Mouse (Mus musculus) cerebellum, adult 9-11 months (tissue): ENCODE measurements around the gene Syt6.
"Not testable (repeated sequence)": the region's sequence is repeated elsewhere in the genome, so short reads cannot be mapped to it uniquely, and the experiment has no call there.

ENCODE experiments used
- DNase-seq: peaks from one replicate; pipeline ENCODE4 v3.0.0; 2022

The Syt6 gene

GRCm38 (mm10) chr3:103601561-103601960 lies 26.5 kb downstream of the Syt6 start:
- DNase-seq: no peak

GRCm38 (mm10) chr3:103606045-103606597 lies 31.1 kb downstream of the Syt6 start:
- DNase-seq: peak; percentile 31

DNA sequence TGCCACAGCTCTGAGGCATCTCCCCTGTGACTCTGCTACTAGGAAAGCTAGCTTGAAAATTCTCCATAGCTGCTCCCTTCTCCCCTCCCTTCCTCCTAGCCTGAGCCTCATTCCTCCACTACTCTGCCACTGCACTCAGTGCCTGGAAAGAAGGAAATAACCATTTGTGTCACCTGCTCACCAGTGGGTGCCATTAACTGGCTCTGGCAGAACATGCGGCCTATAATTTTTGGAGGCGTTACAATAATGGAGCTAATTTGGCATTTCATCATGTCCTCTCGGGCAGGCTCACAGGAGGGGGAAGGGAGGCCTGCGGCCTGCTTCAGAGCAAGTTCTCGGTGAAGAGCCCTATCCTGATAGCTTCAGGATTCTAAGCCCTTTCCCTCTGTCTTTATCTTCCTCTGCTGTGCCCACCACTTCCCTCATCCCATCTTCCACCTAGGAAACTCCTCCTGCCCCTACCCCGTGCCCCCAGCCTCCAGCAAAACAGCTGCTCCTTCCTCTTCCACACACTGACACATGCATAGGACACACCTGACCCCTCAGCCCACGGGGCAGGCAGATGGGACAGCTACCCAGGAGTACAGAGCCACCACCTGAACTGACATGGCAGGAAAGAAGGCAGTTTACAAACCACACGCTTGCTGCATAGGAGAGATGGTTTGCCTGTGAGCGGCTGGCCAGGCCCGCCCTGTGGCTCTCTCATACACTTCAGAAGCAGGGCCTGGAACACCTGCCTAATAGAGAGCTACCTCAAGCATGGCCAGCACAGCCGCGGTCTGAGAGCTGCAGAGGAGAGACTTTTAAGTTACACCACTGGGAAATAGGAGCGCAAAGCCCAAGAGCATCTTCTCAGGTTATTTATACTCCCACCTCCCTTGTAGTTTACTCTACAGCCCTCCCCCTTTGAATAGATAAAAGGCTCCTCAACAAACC lies 31.9 kb downstream of the Syt6 start:
- peak; percentile 85 for DNase-seq

GRCm38 (mm10) chr3:103610231-103610630 lies 35.2 kb downstream of the Syt6 start:
- no peak for DNase-seq

DNA sequence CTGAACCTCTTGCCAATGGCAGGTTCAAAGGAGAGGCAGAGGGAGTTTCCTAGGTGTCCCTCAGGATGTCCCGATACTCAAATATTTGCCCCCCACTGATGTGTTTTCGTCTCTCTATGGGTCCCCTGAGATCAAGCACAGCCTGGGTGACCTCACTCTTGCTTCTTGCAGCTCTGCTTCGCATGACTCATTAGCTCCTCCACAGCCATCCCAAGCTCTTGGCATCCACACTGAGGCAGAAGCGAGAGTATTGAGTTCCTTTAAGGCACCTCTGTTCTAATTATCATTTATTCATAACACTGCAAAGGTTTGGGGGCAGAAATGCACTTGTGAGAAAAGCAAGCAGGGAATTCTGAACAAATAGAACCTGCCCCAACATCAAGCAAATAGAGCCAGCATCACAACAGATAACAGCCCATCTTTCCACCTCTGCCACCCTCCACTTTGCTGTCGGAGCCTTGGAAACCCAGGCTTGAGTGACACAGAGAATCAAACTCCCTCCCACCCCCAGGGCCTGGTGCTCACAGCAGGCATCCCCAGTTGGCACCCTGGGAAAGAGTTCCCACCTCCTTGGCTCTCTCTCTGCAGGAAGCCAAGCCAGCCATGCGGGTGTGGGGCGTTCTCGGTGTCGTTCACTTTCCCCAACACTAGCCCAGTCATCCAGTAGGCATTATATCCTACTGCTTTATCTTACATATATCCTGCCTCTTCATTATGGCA lies 37.8 kb downstream of the Syt6 start:
- DNase-seq: no peak

DNA sequence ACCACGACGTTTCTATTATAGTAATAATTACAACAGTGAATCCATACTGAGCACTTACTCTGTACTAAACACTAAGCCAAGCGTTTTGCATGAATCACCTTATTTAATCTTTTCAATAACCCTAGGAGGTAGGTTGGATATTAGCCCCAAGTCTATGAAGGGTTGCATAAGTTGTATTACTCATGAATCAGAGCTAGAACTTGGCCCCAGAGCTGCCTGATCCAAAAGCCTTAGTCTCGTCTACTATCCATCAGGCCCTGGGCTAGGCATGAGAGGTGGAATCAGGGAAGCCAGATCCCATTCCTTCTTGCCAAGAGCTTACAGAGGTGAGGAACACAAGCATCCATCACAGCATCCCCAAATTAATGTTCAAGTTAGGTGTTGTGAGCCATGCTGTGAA lies 40.6 kb downstream of the Syt6 start:
- no peak for DNase-seq

- DNase-seq: no peak
Measured at GRCm38 (mm10) chr3:103616981-103617380, 42.0 kb downstream of the Syt6 start.

DNA sequence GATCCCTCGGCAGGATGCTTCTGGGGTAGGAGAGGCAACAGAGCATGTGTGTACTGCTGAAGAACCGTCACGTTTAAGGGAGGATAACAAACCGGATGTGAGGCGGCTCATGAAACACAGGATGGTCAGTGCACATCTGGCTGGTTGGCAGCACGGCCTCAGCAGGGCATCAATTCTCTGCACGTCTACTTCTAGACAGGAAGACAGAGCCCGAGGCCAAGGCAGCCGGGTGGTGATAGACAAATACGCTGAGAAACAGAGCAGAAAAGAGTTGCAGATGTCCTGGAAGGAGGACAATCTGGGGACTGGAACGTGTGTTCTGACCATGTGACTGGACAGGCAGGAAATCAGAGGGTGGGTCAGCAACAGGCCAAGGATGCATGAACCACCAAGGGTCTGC lies 45.1 kb downstream of the Syt6 start:
- DNase-seq: no peak

DNA sequence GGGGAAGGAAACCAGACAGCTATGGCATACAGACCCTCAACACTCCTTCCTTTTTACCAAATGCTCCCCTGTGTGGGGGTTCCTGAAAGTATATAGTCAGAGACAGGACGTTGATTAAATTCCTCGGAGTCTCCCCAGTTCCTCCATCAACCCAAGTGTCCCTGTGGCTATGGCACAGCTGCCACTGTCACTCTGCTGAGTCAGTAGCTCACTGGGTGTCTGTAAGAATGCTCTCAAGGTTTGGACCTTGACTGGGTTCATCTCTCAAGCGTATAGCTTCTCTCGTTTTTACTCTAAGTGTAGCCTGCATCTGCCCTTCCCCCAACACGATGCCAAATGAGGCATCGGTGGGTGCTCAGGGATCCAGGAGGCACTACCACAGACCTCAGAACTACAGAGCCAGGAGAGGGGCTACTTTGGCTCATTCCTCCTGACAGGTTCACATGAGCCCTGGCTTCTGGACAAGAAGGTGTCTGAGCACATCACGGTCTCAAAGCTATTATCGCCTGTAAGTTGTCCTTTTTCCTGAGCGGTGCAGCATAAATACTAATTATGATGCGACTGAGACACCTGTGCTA lies 49.0 kb downstream of the Syt6 start:
- peak; percentile 46 for DNase-seq

DNA sequence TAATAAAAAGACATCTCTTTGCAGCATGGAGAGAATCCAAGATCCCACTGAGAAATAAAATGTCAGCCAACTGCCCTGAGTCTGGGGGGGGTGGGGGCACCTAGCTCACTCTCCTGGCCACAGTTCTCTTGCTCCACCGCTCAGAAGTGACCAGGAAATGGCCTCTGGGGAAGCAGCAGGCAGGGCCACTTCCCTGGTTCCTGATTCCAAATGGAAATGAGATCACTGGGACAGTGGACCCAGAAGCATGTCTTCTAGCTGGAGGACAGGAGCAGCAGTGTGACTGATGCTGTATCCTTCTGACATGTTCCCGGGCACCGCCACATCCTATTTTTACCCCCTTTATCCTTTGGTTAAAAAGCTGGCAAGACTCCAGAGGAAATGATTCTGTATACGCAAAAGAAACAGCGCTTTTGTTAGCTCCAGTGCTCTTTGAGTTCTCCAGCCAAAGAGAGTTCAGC lies 49.6 kb downstream of the Syt6 start:
- peak; percentile 79 for DNase-seq

DNA sequence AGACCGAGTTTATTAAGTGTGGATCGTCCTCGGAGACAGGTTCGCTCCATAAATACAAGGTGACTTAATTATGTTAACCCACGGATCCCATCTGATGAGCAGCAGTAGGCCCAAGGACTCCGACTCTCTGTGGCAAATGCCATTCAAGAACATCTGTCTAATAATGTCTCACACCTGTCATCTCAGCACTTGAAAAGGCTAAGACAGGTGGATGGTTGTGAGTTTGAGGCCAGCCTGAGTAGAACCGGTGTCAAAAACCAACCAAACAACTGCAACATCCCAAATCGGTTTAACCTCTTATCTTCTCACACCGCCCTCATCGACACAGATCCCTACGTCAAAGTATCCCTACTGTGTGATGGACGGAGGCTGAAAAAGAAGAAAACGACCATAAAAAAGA lies 50.1 kb downstream of the Syt6 start:
- no peak for DNase-seq

GRCm38 (mm10) chr3:103626481-103626880 lies 51.5 kb downstream of the Syt6 start:
- no peak for DNase-seq

DNA sequence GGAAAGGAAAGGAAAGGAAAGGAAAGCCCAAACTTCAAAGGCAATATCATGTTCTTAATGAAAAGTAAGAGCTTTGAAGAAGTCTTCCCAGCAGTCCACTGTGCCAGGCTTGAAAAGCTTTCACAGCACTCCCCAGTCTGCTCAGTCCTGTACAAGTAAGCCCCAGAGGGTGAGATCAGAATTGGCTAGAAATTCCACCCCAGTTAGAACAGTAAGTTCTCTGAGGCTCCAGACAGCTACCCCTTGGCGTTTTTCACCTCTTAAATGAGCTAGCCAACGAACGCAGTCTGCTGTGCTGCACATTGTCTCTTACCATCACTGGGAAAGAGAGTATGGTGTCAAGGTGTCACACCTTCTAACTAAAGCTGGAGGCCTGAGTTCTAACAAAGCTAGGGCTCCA lies 52.6 kb downstream of the Syt6 start:
- DNase-seq: no peak

- DNase-seq: no peak
Measured at GRCm38 (mm10) chr3:103633124-103633523, 58.1 kb downstream of the Syt6 start.

GRCm38 (mm10) chr3:103633831-103634230 lies 58.8 kb downstream of the Syt6 start:
- DNase-seq: no peak

GRCm38 (mm10) chr3:103634256-103634655 lies 59.2 kb downstream of the Syt6 start:
- DNase-seq: no peak

DNA sequence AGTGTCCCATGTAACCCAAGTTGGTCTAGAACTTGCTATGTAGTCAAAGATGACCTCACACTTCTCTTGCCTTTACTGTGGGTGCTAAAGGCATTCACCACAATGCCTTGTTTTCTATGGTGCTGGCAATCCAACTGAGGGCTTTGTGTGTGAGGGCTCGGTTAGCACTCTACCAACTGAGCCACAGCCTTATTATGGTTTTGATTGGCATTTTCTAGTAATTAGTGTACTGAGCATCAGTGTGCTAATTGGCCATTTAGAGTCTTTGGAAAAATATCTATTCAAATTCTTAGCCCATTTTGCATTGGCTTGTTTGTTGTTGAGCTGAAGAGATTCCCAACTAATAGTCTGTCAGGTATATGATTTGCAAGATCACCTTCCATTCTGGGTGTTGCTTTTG lies 62.6 kb downstream of the Syt6 start:
- DNase-seq: no peak

DNA sequence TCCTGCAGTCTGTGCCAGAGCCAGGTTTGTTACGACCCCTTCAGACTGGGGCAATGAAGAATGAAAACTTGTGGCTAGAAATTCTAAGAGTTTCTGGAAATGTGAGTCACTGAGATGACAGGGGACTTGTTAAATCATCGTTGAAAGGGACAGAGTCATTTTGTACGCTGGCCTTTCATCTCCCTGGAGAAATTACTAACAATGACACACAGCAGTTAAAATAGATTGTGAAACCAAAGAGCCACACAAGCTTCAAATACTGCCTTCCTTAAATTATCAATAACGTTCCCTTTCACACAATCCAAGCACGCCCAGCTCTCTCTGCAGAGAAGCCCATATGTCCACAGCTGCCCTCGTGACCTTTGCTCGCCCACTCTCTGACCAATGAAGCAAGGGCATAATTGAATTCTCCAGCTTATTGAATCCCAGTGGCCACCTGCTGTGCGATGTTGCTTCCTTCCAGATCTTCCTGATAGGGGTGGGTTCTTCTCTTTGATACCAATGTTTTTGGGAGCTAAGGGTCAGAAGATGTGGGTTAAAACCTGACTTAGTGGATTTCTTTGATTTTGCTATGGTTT lies 65.3 kb downstream of the Syt6 start:
- DNase-seq: no peak

DNA sequence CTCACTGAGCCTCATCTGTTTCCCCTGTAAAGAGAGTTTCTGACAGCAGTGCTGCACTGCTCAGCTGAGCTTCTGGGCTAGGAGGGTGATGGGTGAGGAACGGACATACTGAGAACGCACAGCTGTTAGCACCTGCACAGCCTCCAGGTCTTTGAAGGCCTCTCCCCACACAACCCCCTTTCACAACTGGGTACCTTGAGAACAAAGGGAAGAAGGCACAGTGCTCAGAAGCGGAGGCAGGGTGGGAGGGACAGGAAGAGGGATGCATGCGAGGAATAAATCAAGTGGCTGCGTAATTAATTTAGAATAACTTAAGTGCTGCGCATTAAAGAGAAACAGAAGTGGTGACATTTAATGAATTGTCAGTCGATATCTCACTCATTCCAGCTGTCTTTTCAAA lies 66.3 kb downstream of the Syt6 start:
- no peak for DNase-seq

DNA sequence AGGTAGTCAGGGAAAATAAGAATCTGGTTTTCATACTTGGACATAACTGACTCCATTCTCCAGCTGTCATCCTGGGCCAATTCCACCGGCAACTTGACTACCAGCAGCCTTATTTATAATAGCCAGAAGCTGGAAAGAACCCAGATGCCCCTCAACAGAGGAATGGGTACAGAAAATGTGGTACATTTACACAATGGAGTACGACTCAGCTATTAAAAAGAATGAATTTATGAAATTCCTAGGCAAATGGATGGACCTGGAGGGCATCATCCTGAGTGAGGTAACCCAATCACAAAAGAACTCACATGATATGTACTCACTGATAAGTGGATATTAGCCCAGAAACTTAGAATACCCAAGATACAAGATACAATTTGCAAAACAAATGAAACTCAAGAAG lies 70.9 kb downstream of the Syt6 start, which contains the start of gene Atg4a-ps:
Atg4a-ps (minus strand) TSS at position 101 of the 400 bp plus-strand sequence.
- DNase-seq: not testable (repeated sequence)

DNA sequence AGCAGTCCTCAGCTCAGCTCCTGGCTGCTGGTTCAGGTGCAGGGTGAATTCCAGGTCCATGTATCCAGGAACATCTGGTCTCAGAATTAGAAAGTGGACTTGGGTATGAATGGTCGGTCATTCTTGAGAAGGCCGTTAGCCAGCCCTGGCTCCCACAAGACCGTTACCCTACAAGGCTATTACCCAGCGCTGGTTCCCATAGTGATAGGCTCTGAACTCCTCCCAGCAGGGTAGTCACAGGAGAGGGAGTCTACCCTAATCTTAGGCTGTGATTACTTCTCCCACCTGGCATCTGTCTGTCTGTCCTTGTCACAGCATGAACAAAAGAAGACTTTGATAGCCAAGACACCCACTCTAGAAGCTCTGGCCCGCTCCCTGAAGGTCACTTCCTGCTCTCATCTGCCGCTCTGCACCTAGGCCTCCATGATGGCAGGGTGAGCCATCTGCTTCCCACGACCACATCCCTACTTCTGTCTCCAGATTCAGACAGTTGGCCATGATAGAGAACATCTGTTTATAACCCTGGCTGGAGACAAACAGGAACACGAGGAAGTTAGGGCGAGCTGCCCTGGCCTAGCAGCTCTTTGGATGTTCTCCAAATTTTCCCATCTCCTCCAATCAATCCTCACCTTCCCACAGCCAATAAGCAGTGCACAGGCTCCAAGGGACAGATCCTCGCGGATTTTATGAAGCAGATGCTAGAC lies 72.3 kb downstream of the Syt6 start:
- no peak for DNase-seq

- DNase-seq: no peak
Measured at GRCm38 (mm10) chr3:103648486-103648885, 73.5 kb downstream of the Syt6 start.
